Mouse (Mus musculus) NIH3T3 (cell line): ENCODE measurements around the gene Pgr.

ENCODE experiments used
- DNase-seq: peaks from one replicate; pipeline ENCODE4 v3.0.0-alpha.2; 2012; ENCODE audit warnings: low read depth

Gene Pgr

DNA sequence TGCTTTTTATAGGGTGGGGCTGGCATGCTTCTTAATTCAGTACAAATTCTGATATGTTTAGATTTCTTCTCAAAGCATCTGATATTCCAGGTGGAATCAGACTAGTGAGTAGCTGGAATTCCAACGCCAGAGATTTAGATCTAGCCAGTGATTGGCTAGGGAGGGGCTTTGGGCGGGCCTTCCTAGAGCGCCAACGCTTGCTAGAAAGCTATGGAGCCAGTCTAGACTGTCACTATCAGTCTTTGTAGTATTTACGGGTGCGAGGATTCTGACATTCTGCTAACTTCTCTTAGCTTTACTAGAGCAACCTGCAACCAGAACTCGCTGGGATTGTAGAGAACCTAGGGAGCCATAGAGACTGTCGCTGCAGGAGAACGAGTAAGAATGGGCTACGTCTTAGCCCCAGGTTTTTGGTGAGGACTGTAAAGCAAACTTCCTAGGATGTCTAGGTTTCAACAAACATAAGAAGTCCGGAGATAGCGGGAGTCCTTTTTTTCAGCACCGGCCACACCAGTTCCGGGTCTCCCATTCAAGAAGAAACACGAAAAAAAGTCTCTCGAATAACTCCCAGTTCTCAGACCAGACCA is at the start of gene Pgr:
TSS of gene Pgr (plus strand) at position 218 of the 587 bp plus-strand sequence.
- no peak for DNase-seq

- no peak for DNase-seq
These were observed 42.2 kb upstream of the Pgr start for GRCm38 (mm10) chr9:8857455-8857854.

GRCm38 (mm10) chr9:8868511-8868910 is 31.1 kb upstream of the Pgr start:
- DNase-seq = no peak

- no peak for DNase-seq
These were observed 4.4 kb upstream of the Pgr start for GRCm38 (mm10) chr9:8895205-8895604.

DNA sequence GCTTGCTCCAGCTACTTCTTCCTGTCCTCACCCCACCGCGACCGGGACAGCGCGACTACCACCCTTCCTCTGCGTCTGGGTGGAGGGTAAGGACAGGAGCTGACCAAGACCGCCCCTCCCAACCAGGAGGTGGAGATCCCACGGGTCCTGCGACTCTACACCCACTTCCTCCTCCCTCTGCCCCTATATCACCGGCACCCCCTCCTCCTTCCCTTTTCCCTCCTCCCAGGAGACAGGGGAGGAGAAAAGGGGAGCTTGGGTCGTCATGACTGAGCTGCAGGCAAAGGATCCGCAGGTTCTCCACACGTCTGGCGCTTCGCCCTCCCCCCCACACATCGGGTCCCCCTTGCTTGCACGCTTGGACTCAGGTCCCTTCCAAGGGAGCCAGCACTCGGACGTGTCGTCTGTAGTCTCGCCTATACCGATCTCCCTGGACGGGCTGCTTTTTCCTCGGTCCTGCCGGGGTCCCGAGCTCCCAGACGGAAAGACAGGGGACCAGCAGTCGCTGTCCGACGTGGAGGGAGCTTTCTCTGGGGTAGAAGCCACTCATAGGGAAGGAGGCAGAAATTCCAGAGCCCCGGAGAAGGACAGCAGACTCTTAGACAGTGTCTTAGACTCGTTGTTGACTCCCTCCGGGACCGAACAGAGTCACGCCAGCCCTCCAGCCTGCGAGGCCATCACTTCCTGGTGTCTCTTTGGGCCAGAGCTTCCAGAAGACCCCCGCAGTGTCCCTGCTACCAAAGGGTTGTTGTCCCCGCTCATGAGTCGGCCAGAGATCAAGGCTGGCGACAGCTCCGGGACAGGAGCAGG is 775 bp downstream of the Pgr start:
- no peak for DNase-seq

DNA sequence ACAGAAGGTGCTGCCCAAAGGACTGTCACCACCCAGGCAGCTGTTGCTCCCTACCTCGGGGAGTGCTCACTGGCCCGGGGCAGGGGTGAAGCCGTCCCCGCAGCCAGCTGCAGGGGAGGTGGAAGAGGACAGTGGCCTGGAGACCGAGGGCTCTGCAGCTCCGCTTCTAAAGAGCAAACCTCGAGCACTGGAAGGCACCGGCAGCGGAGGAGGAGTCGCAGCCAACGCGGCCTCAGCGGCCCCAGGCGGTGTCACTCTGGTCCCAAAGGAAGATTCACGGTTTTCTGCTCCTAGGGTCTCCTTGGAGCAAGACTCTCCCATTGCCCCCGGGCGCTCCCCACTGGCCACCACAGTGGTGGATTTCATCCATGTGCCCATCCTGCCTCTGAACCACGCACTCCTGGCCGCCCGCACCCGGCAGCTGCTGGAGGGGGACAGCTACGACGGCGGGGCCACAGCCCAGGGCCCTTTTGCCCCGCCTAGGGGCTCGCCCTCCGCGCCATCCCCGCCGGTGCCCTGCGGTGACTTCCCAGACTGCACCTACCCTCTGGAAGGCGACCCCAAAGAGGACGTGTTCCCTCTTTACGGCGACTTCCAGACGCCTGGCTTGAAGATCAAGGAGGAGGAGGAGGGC is 1.5 kb downstream of the Pgr start:
- DNase-seq = no peak

DNA sequence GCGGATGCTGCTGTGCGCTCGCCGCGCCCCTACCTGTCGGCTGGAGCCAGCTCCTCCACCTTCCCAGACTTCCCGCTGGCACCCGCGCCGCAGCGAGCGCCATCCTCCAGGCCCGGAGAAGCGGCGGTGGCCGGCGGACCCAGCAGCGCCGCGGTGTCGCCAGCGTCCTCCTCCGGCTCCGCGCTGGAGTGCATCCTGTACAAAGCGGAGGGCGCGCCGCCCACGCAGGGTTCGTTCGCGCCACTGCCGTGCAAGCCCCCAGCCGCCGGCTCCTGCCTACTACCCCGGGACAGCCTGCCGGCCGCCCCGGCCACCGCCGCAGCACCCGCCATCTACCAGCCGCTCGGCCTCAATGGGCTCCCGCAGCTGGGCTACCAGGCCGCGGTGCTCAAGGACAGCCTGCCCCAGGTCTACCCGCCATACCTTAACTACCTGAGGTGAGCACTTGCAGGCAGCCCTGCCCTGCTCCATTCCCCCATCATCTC is 2.1 kb downstream of the Pgr start:
- no peak for DNase-seq

DNA sequence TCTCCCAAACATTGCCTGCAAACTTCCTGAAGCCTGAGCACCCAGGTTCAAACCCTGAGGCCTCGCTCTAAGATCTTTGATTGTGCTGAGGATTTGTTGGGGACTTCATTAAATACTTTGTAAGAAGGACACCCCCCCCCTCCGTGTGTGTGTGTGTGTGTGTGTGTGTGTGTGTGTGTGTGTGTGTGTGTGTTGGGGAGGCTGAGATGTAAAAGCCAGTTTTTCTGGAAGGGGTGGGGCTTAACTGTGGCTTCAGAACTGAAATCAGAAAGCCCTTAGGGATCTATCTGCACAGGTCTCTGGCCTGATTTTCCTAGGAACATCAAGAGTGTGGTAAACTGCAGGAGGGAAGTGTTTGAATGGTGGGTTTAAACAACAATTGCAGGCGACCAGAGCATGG is 2.6 kb downstream of the Pgr start:
- no peak for DNase-seq

GRCm38 (mm10) chr9:8927561-8927960 is 27.9 kb downstream of the Pgr start:
- no peak for DNase-seq

DNA sequence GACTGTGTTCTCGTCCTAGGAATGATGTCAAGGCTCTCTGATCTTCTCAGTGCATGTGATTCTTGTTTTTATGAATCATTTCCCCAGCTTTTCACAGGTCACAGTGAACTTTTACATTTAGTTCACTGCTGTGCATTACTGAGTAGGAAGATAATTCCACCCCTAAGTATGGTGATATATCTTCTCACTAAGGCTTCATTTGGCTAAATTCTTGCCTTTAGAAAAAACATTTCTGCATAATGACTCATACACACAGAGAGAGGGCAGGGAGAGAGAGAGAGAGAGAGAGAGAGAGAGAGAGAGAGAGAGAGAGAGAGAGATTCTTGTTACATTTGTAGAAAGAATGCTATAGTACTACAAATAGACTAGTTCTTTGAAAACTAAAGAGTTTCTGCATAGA is 38.1 kb downstream of the Pgr start:
- no peak for DNase-seq

GRCm38 (mm10) chr9:8953306-8953705 is 53.7 kb downstream of the Pgr start:
- DNase-seq = no peak

- peak; percentile 48 for DNase-seq
These were observed 65.0 kb downstream of the Pgr start for GRCm38 (mm10) chr9:8964512-8965133.

- DNase-seq = peak; percentile 45
These were observed 70.6 kb downstream of the Pgr start for GRCm38 (mm10) chr9:8970240-8970639.

DNA sequence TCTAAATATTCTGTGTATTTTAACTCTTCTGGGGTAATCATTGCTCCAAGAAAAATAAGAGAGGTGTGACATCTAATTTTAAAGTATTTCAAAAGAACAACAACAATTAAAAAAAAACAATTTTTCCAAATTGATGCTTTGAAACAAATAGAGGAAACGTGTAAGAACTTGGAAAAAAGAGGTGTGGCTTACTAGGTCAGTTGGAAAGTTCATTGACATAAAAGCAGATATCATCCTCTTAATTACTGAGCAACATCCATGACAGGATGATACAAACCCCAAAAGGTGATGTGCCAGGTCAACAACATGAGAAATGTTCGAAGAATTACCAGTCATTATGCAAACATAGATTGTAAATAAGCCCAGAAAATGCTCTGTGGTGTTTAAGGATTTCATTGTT is 71.9 kb downstream of the Pgr start, which contains the start of gene Gm16485:
TSS of gene Gm16485 (plus strand) at position 301 of the 400 bp plus-strand sequence.
- no peak for DNase-seq

DNA sequence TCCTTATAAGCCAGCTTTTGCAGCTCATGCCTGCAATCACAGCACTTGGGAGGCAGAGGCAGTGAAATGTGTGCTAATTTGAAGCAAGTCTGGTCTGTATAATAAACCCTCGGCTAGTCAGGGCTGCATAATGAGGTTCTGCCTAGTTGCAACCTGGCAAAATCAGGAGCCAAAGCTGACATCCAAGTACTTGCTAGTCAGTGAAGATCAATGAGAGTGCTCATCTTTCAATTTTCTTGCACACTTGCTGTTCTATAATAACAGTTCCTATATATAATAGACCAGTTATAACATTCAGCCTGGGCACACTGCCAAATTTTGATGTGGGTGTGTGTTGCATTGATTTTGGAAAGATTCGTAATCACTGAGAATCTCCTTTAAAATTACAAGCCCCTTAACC is 78.1 kb downstream of the Pgr start:
- DNase-seq = peak; percentile 3

DNA sequence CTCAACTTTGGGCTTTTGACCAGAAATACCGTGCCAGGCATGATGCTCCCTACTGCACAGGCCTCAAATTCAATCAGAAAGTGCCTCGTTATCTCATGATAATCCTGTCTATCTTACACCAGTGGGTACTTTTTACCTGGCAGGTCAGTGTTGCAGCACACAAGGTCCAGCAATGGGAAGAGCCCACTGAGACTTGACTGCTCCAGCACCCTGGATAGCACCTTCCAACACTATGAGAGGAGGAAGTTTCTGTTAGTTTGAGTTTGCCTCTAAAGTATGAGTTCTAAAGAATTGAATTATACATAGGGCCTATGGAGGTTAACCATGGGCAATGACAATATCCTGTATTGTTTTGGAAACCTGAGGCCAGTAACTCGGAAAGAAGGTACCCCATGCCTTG is 82.7 kb downstream of the Pgr start:
- DNase-seq = peak; percentile 23

- DNase-seq = no peak
These were observed 96.9 kb downstream of the Pgr start for GRCm38 (mm10) chr9:8996494-8996893.

DNA sequence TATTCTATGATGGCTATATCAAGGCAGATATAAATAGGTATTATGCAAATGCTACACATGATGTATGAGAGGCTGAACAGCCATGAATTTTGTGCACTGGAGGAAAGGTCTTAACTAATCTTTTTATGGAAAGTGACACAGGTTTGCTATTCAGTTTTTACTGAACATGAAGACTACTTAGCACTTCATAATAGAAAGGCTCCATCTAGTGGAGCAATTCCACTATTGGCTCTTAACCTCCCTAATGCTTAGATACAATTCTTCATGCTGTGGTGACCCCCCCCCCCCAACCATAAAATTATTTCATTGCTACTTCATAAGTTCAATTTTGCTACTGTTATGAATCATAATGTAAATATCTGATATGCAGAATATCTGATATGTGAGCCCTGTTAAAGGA is 101.5 kb downstream of the Pgr start:
- DNase-seq = peak; percentile 9

DNA sequence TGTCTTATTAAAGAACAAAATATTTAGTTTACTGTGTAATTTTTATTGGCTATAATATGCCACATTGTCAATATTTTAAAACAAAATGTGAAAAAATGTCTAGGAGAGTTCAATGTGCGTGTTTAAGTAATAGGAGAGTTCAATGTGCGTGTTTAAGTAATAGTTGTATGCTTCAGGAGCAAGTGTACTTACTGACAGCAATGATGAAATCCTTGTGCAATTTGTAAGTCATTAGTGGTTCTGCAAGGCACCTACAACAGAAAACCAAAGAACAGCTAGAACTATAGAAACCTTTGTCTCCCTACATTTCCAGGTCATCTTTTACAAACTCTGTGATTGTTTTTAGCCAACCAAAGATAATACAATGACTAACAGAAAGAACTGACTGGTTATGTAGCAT is 115.5 kb downstream of the Pgr start:
- DNase-seq = no peak
